Mouse (Mus musculus) pancreas, adult 10 weeks (tissue): Measurements from ENCODE around the gene Tgoln1. TPM values are rescaled to one million over a fixed set of nuclear protein-coding genes. Genes with fewer than 3 reads are reported as not detected.

Experiments used
- polyA plus RNA-seq: library from polyadenylated mRNA; stranded (reverse); fragments of 350-450 nt; fragmentation: Illumina TruSeq; extraction: RNeasy Lipid Tissue Mini Kit (QIAGEN cat#74804); gene quantifications from one replicate; pipeline ENCODE4 v1.2.3, GENCODE M21; 2015; ENCODE audit warnings: low read depth, low replicate concordance; ENCODE audit not compliant: insufficient read depth

Gene Tgoln1
- 20.0 TPM for polyA plus RNA-seq

DNA sequence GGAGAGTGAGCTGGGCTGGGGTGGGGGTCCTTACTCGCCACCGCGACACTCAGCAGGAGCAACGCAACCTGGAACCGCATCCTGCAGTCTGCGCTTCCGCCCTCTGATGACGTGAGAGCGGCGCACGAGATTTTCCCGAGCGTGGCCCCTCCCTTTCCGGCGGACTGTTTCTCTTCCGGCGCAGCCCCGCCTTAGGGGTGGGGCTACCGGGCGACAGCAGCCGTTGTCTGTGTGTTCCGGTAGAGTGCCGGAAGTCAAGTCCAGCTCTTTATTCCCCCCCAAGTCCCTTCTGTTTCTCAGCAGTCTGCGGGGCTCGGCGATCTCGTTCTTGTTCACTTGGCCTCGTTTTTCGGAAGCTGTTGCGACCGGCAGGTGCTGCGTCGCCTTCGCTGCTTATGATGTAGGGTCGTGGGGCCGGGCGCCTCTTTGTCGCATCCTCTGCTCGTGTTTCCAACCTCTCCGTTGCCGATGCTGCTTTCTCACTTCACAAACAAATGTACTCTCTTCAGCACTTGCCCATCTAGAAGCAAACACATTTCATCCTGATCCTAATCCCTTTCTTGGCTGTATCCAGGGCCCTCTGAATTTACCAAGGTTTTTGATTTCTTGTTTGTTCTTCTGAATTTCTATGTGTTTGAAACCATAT, at the start of gene Tgoln1:
Tgoln1 (minus strand) TSS at position 358 of the 646 bp plus-strand sequence.

GRCm38 (mm10) chr6:72597956-72598753, 18.6 kb downstream of the Tgoln1 start, which contains the start of the genes Elmod3 and Retsat:
TSS of gene Elmod3 (minus strand) at chr6:72598413.
TSS of gene Retsat (plus strand) at chr6:72598475.

Other genes starting within 250 kb of the Tgoln1 start
- 24.8 TPM for gene Vamp5, start 236.5 kb downstream of the Tgoln1 start, polyA plus RNA-seq
- 61.4 TPM for gene Vamp8, start 226.3 kb downstream of the Tgoln1 start, polyA plus RNA-seq
- gene Ggcx, start 202.7 kb downstream of the Tgoln1 start, polyA plus RNA-seq: 17.7 TPM
- 56.5 TPM for gene Mat2a, start 177.4 kb downstream of the Tgoln1 start, polyA plus RNA-seq
- not detected for gene Sh2d6, start 95.3 kb downstream of the Tgoln1 start, polyA plus RNA-seq
- 10.7 TPM for gene Capg, start 72.6 kb downstream of the Tgoln1 start, polyA plus RNA-seq
- 4.6 TPM for gene Elmod3, start 18.6 kb downstream of the Tgoln1 start, polyA plus RNA-seq
- 5.3 TPM for gene Retsat, start 18.5 kb downstream of the Tgoln1 start, polyA plus RNA-seq
- gene Tcf7l1, start 172.3 kb upstream of the Tgoln1 start, polyA plus RNA-seq: 5.9 TPM